Mouse (Mus musculus): ENCODE results near the gene Hist1h3b.
A peak's percentile ranks its signal among the peaks of the same experiment; 100 is the strongest.
"Not testable (repeated sequence)": the region's sequence is repeated elsewhere in the genome, so short reads cannot be mapped to it uniquely, and the experiment has no call there.

The Hist1h3b gene

DNA sequence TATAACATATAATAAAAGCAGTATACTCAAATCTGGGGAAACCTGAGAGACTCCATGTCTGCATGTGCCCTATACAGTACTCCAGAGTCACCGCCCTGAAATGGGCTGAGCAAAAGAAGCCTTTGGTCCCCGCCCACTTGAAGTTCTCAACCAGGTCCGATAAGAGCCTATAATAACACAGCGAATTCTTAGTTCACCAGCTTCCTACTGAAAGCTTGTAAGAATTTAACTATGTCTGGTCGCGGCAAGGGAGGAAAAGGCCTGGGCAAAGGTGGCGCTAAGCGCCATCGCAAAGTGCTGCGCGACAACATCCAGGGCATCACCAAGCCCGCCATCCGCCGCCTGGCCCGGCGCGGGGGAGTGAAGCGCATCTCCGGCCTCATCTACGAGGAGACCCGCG lies 4.7 kb downstream of the Hist1h3b start, which contains the start of gene Hist1h4b:
Gene Hist1h4b (plus strand): TSS at position 224 of the 400 bp plus-strand sequence.
- peak; percentile 91 for DNase-seq

- DNase-seq: no peak
Measured at GRCm38 (mm10) chr13:23757211-23757773, 5.2 kb downstream of the Hist1h3b start.

DNA sequence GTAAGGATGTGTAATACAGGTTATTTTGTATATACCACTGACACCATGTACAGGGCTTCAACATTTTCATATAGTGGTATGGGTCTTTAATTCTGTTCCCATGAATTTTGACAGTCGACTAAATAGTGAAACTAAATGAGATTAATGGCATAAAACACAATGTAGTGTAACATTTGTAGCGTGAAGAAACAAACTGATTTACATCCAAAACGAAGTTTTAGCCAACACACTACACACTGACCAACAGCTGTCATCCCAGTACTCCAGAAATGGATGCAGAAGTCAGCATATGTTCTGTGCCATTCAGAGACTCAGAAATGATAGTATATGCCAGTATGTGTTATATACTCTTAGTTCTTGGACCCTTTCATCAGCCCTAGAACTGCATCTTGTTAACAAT lies 5.9 kb downstream of the Hist1h3b start:
- no peak for DNase-seq

DNA sequence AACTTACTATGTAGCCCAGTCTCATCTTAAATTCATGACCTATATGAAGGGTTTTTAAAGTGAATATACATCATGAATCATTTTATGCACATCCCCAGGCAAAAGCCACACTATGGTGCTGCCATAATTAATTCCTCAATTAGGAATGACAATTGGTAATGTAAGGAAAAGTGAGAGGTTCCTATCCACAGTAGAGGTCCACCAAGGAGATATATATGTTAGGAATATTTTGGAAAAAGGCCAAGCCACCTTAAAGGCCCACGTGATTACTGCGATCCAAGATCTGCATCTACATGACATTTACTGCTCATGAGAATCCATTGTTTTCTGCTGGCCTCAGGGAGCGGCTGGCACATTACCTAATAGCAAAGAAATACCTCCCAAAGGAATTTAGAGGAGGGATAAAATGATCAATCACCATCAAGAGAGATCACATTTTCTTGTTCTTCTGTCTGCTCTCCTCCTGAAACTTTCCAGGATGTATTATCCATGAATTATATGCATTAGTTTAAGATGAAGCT lies 7.2 kb downstream of the Hist1h3b start:
- DNase-seq: no peak

GRCm38 (mm10) chr13:23759916-23760239 lies 7.8 kb downstream of the Hist1h3b start:
- DNase-seq: no peak

DNA sequence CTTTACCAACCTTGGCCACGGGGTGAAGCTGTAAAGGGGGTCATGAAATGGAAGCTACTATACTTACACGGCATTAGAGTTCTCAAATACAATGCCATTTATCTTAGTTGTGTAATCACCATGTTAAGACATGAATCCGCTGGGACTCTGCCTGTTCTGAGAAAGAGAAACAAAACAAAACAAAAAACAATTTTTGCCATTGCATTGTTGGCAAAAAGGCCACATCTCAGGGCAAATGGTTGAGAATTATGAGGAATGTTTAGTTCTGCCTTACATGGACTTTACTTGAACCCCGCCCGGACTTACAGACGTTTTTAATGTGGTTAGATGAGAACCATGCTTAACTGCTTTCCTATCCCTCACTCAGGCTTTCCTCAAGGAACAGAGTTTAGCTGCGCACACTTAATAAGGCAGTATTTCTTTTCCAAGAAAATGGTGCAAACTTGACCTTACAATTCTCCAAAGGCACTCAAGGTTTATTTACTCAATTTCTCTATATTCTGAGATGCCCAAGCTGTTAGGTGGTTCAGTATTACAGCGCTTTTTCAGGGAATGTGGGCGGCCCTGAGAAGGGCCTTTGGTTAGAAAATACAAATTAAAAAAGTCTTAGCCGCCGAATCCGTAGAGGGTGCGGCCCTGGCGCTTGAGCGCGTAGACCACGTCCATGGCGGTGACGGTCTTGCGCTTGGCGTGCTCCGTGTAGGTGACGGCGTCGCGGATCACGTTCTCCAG lies 8.3 kb downstream of the Hist1h3b start:
- DNase-seq: peak; percentile 23

GRCm38 (mm10) chr13:23760972-23761864 lies 9.2 kb downstream of the Hist1h3b start, which contains the start of gene Hist1h4a:
TSS of gene Hist1h4a (minus strand) at chr13:23761230.
- peak; percentile 99 for DNase-seq

DNA sequence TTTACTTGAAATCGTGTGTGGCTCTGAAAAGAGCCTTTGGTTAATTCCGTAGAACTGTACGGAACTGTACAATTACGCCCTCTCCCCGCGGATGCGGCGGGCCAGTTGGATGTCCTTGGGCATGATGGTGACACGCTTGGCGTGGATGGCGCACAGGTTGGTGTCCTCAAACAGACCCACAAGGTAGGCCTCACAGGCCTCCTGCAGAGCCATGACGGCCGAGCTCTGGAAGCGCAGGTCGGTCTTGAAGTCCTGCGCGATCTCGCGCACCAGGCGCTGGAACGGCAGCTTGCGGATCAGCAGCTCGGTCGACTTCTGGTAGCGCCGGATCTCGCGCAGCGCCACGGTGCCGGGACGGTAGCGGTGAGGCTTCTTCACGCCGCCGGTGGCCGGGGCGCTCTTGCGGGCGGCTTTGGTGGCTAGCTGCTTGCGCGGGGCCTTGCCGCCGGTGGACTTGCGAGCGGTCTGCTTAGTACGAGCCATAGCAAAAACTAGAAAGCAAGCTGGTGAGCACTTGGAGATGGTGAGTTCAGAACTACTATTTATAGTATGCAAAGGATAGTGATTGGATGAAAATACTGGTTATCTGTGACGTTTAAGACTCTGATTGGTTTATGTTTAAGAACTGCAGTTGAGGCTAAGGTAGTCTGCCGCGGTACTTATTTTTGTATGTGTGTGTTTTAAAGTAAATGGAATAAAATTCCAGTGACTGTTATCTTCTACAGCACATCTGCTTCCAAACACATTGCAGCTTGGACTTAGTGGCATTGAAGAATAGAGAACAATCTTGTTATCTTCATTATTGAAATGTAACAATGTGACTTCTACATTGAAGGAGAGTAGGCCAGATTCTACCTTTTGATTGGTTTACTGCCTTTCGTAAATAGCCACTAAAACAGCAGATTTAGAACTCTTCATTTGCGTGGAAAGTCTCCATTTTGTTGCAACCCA lies 10.1 kb downstream of the Hist1h3b start, which contains the start of gene Hist1h3a:
Gene Hist1h3a (minus strand): TSS at position 516 of the 951 bp plus-strand sequence.
- peak; percentile 81 for DNase-seq

- DNase-seq: no peak
Measured at GRCm38 (mm10) chr13:23763242-23763585, 11.1 kb downstream of the Hist1h3b start.

DNA sequence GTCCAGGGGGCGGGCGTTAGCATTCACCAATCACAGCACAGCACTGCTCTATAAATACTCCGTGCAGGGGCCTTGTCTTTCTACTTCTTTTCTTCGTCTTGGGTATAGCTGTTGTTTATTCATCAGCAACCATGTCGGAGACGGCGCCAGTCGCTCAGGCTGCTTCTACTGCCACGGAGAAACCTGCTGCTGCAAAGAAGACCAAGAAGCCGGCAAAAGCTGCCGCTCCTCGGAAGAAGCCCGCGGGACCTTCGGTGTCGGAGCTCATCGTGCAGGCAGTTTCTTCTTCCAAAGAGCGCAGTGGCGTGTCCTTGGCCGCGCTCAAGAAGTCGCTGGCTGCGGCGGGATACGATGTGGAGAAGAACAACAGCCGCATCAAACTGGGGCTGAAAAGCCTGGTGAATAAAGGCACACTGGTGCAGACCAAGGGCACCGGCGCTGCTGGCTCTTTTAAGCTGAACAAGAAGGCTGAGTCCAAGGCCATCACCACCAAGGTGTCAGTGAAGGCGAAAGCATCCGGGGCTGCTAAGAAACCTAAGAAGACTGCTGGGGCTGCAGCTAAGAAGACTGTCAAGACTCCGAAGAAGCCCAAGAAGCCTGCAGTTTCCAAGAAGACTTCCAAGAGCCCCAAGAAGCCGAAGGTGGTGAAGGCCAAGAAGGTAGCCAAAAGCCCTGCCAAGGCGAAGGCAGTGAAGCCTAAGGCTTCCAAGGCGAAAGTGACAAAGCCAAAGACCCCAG lies 11.7 kb downstream of the Hist1h3b start, which contains the start of gene Hist1h1a:
Gene Hist1h1a (plus strand): TSS at position 81 of the 738 bp plus-strand sequence.
- peak; percentile 83 for DNase-seq

GRCm38 (mm10) chr13:23764324-23765171 lies 12.5 kb downstream of the Hist1h3b start:
- no peak for DNase-seq

GRCm38 (mm10) chr13:23765172-23765513 lies 13.1 kb downstream of the Hist1h3b start:
- no peak for DNase-seq

GRCm38 (mm10) chr13:23766772-23767171 lies 14.7 kb downstream of the Hist1h3b start:
- DNase-seq: no peak

DNA sequence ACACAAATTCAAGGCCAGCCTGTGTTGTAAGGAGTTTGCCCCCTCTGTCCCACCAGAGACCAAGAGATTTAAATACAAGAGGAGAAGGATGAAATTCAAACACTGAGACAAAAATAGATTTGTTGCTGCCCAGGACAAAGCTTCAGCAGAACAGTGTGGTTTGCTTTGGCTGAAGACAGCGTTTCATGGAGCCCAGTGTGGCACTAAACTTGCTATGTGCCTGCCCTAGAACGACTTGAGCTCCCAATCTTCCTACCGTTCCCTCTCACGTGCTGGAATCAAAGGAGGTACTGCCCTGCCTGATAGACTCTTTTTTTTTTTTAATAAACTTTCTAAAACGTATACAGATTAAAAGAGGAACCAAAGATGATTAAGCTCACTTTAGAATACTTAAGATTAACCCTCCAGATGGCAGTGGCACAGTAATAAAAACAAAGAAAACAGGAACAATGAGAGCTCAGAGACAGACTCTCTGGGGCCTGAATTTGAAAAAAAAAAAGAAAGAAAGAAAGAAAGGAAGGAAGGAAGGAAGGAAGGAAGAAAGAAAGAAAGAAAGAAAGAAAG lies 16.8 kb downstream of the Hist1h3b start:
- no peak for DNase-seq

- not testable (repeated sequence) for DNase-seq
Measured at GRCm38 (mm10) chr13:23769613-23770012, 17.5 kb downstream of the Hist1h3b start, which contains the start of gene Trim38. TSS of gene Trim38 (plus strand) at chr13:23769913.

DNA sequence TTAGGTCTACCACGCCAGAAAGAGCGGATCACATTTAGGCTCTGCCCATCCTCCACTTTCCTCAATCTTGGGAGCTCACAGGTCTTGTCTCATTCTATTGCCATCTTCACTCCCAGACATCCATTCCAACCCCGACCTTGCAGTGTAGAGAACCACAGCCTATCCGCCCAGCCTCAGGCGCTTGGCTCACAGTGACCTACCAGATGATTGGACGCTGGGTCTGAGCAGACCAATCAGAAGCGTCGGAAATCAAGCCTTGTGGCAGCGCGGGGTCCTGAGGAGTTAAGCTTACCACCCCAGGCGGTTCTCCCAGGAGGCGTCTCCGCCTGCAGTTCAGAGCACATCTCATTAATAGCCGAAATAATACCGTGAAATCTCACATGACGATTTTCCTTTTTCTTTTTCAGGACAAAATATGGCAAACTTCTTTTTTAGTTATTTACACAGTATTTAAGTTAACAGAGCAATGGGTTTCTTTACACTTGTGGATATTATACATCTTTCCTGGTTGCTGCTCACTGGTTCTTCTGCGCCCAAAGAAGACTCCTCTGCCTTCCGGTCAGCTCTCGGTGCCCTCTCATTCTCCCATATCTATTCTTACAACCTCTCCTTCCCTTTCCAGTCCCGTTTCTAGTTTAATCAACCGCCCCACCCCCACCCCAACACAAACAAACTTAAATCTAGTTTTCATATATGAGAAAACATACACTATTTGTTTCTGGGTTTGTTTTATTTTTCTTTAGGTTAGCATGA lies 20.7 kb downstream of the Hist1h3b start:
- DNase-seq: no peak

- no peak for DNase-seq
Measured at GRCm38 (mm10) chr13:23778339-23778738, 26.3 kb downstream of the Hist1h3b start.

DNA sequence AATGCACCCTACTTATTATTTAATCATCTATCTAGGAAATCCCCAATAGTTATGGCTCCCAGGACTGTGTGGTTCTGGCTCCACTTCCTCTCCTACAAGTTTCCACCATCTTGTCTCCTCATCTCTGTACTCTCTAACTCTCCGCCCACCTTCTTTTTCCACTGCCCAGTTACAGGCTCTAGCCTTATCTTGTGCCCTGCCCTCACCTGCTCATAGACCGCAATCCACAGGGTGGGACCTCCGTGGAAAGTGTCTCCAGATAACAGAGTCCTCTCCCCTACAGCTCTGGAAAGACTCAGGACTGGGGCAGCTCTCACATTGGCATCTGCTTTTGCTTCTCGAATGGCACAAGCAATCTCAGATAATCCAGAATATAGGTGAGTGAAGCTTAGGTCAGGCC lies 27.0 kb downstream of the Hist1h3b start:
- no peak for DNase-seq

DNA sequence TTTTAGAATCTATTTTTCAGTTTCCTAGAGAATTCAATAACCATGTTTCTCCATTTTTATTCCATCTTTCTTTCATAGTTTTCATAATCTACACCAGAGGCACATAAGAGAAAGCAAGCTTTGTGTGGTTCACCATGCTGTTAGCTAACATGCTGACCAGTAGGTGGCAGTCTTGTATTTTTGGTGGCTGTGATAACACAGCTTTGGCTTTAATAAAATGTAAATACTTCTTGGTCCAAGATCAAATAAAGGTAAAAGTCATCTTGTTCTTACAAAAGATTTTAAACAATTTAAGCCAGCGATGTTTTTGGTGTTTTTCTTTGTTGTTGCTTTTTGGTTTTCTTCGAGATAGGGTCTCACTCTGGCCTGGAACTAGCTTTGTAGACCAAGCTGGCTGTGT lies 40.5 kb downstream of the Hist1h3b start:
- peak; percentile 7 for DNase-seq

All from cerebellum, adult 9-11 months (tissue).